Mouse (Mus musculus): ENCODE measurements around the gene Dnajc3. TPM values are rescaled to one million over a fixed set of nuclear protein-coding genes. Genes with fewer than 3 reads are reported as not detected.

Gene Dnajc3
- polyA plus RNA-seq, 1 experiment = 3.5 TPM

GRCm38 (mm10) chr14:118928565-118928964, 9.2 kb upstream of the Dnajc3 start:
- no peaks in the 10 kb centered on the region for H3K36me3 ChIP-seq (replicated peaks; ENCODE audit: low read length)
- peaks cover 37% of the 10 kb centered on the region for H3K4me1 ChIP-seq
- no peaks in the 10 kb centered on the region for H3K9me3 ChIP-seq
- H3K27me3 ChIP-seq (replicated peaks) = peaks cover 50% of the 10 kb centered on the region
- no peak overlapping the region for H3K4me3 ChIP-seq (replicated peaks)
- TF ChIP-seq GATA1 (IDR thresholded peaks at IDR 0.05; ENCODE audit: borderline replicate concordance, low read length) (no peak), FLI1 (IDR thresholded peaks at IDR 0.05; ENCODE audit: low read length) (no peak)

GRCm38 (mm10) chr14:118929779-118930178, 8.0 kb upstream of the Dnajc3 start:
- no peak for TF ChIP-seq GATA1 (IDR thresholded peaks at IDR 0.05; ENCODE audit: borderline replicate concordance, low read length)
- no peak for TF ChIP-seq FLI1 (IDR thresholded peaks at IDR 0.05; ENCODE audit: low read length)
- H3K36me3 ChIP-seq (replicated peaks; ENCODE audit: low read length) = no peaks in the 10 kb centered on the region
- H3K4me1 ChIP-seq = peaks cover 31% of the 10 kb centered on the region
- H3K4me3 ChIP-seq (replicated peaks) = no peak overlapping the region
- H3K9me3 ChIP-seq = no peaks in the 10 kb centered on the region
- peaks cover 37% of the 10 kb centered on the region for H3K27me3 ChIP-seq (replicated peaks)

GRCm38 (mm10) chr14:118930777-118931176, 7.0 kb upstream of the Dnajc3 start:
- TF ChIP-seq FLI1 (IDR thresholded peaks at IDR 0.05; ENCODE audit: low read length) (no peak), GATA1 (IDR thresholded peaks at IDR 0.05; ENCODE audit: borderline replicate concordance, low read length) (no peak)
- peaks cover 21% of the 10 kb centered on the region for H3K4me1 ChIP-seq

GRCm38 (mm10) chr14:118931181-118931580, 6.6 kb upstream of the Dnajc3 start:
- no peaks in the 10 kb centered on the region for H3K36me3 ChIP-seq (replicated peaks; ENCODE audit: low read length)
- peaks cover 23% of the 10 kb centered on the region for H3K27me3 ChIP-seq (replicated peaks)
- TF ChIP-seq FLI1 (IDR thresholded peaks at IDR 0.05; ENCODE audit: low read length) = no peak
- no peak for TF ChIP-seq GATA1 (IDR thresholded peaks at IDR 0.05; ENCODE audit: borderline replicate concordance, low read length)
- H3K9me3 ChIP-seq = no peaks in the 10 kb centered on the region
- peaks cover 23% of the 10 kb centered on the region for H3K4me1 ChIP-seq
- H3K4me3 ChIP-seq (replicated peaks) = no peak overlapping the region

More at GRCm38 (mm10) chr14:118930777-118931176, 7.0 kb upstream of the Dnajc3 start:
- Histone ChIP-seq H3K4me3 (replicated peaks) (no peak overlapping the region), H3K9me3 (no peaks in the 10 kb centered on the region), H3K36me3 (replicated peaks; ENCODE audit: low read length) (no peaks in the 10 kb centered on the region), H3K27me3 (replicated peaks) (peaks cover 27% of the 10 kb centered on the region)

GRCm38 (mm10) chr14:118932956-118933355, 4.8 kb upstream of the Dnajc3 start:
- peak overlapping the region; percentile 72 for H3K4me3 ChIP-seq (replicated peaks)
- peaks cover 12% of the 10 kb centered on the region for H3K27me3 ChIP-seq (replicated peaks)
- H3K4me1 ChIP-seq = peaks cover 33% of the 10 kb centered on the region
- no peaks in the 10 kb centered on the region for H3K9me3 ChIP-seq
- no peaks in the 10 kb centered on the region for H3K36me3 ChIP-seq (replicated peaks; ENCODE audit: low read length)
- TF ChIP-seq FLI1 (IDR thresholded peaks at IDR 0.05; ENCODE audit: low read length) (no peak), GATA1 (IDR thresholded peaks at IDR 0.05; ENCODE audit: borderline replicate concordance, low read length) (no peak)

GRCm38 (mm10) chr14:118934686-118935085, 3.1 kb upstream of the Dnajc3 start:
- TF ChIP-seq GATA1 (IDR thresholded peaks at IDR 0.05; ENCODE audit: borderline replicate concordance, low read length) (no peak), FLI1 (IDR thresholded peaks at IDR 0.05; ENCODE audit: low read length) (no peak)
- peaks cover 35% of the 10 kb centered on the region for H3K4me1 ChIP-seq
- no peaks in the 10 kb centered on the region for H3K27me3 ChIP-seq (replicated peaks)
- no peaks in the 10 kb centered on the region for H3K36me3 ChIP-seq (replicated peaks; ENCODE audit: low read length)
- no peak overlapping the region for H3K4me3 ChIP-seq (replicated peaks)
- H3K9me3 ChIP-seq = no peaks in the 10 kb centered on the region

- Histone ChIP-seq H3K9me3 (no peaks in the 10 kb centered on the region), H3K36me3 (replicated peaks; ENCODE audit: low read length) (no peaks in the 10 kb centered on the region), H3K4me3 (replicated peaks) (no peak overlapping the region), H3K27me3 (replicated peaks) (no peaks in the 10 kb centered on the region), H3K4me1 (peaks cover 42% of the 10 kb centered on the region)
- TF ChIP-seq FLI1 (IDR thresholded peaks at IDR 0.05; ENCODE audit: low read length) = no peak
- no peak for TF ChIP-seq GATA1 (IDR thresholded peaks at IDR 0.05; ENCODE audit: borderline replicate concordance, low read length)
Measured at GRCm38 (mm10) chr14:118936236-118936635, 1.5 kb upstream of the Dnajc3 start.

- peaks cover 47% of the 10 kb centered on the region for H3K4me1 ChIP-seq
Measured at GRCm38 (mm10) chr14:118936952-118937351, 824 bp upstream of the Dnajc3 start.

GRCm38 (mm10) chr14:118938551-118938950, 775 bp downstream of the Dnajc3 start:
- peaks cover 46% of the 10 kb centered on the region for H3K4me1 ChIP-seq
- no peaks in the 10 kb centered on the region for H3K27me3 ChIP-seq (replicated peaks)

More at GRCm38 (mm10) chr14:118936952-118937351, 824 bp upstream of the Dnajc3 start:
- Histone ChIP-seq H3K27me3 (replicated peaks) (no peaks in the 10 kb centered on the region), H3K36me3 (replicated peaks; ENCODE audit: low read length) (peaks cover 3% of the 10 kb centered on the region), H3K9me3 (no peaks in the 10 kb centered on the region), H3K4me3 (replicated peaks) (peak overlapping the region; percentile 95)
- TF ChIP-seq GATA1 (IDR thresholded peaks at IDR 0.05; ENCODE audit: borderline replicate concordance, low read length) = no peak
- no peak for TF ChIP-seq FLI1 (IDR thresholded peaks at IDR 0.05; ENCODE audit: low read length)

GRCm38 (mm10) chr14:118940796-118941495, 3.2 kb downstream of the Dnajc3 start:
- TF ChIP-seq GATA1 (IDR thresholded peaks at IDR 0.05; ENCODE audit: borderline replicate concordance, low read length) (no peak), FLI1 (IDR thresholded peaks at IDR 0.05; ENCODE audit: low read length) (no peak)
- H3K4me1 ChIP-seq = peaks cover 65% of the 10 kb centered on the region
- H3K4me3 ChIP-seq (replicated peaks) = peak overlapping the region; percentile 33
- H3K36me3 ChIP-seq (replicated peaks; ENCODE audit: low read length) = peaks cover 15% of the 10 kb centered on the region
- H3K27me3 ChIP-seq (replicated peaks) = no peaks in the 10 kb centered on the region
- H3K9me3 ChIP-seq = no peaks in the 10 kb centered on the region

More at GRCm38 (mm10) chr14:118938551-118938950, 775 bp downstream of the Dnajc3 start:
- Histone ChIP-seq H3K4me3 (replicated peaks) (peak overlapping the region; percentile 95), H3K9me3 (no peaks in the 10 kb centered on the region), H3K36me3 (replicated peaks; ENCODE audit: low read length) (peaks cover 11% of the 10 kb centered on the region)
- TF ChIP-seq FLI1 (IDR thresholded peaks at IDR 0.05; ENCODE audit: low read length) (no peak), GATA1 (IDR thresholded peaks at IDR 0.05; ENCODE audit: borderline replicate concordance, low read length) (no peak)

Data from megakaryocyte, embryonic 14.5 days (primary cell).